Mouse (Mus musculus) kidney, embryonic 15.5 days (tissue): ENCODE results near the gene Babam1. TPM values are rescaled to one million over a fixed set of nuclear protein-coding genes. Genes with fewer than 3 reads are reported as not detected.

ENCODE experiments used
- ATAC-seq: fragments of 200-750 bp; cut with Nextera tagmentation; replicated peaks from 2 replicates; pipeline ENCODE4 v1.8.0; 2017; ENCODE audit warnings: moderate TSS enrichment; ENCODE audit not compliant: low FRiP score
- H3K27ac ChIP-seq: fragments of 300-500 bp; sonication (generic); 2 replicates; pipeline ENCODE4 v1.5.1; 2015; ENCODE audit warnings: mild to moderate bottlenecking, inconsistent platforms
- H3K27me3 ChIP-seq: fragments of 300-500 bp; sonication (generic); 2 replicates; pipeline ENCODE4 v1.6.1; 2015; ENCODE audit warnings: inconsistent platforms
- H3K36me3 ChIP-seq: fragments of 300-500 bp; sonication (generic); 2 replicates; pipeline ENCODE4 v1.6.1; 2015; ENCODE audit warnings: inconsistent platforms
- H3K4me1 ChIP-seq: fragments of 300-500 bp; sonication (generic); 2 replicates; pipeline ENCODE4 v1.6.1; 2015; ENCODE audit warnings: inconsistent platforms
- H3K4me2 ChIP-seq: fragments of 300-500 bp; sonication (generic); 2 replicates; pipeline ENCODE4 v1.6.1; 2015; ENCODE audit warnings: moderate library complexity, mild to moderate bottlenecking, inconsistent platforms
- H3K4me3 ChIP-seq: fragments of 300-500 bp; sonication (generic); replicated peaks from 2 replicates; pipeline ENCODE4 v1.5.1; 2015; ENCODE audit warnings: mild to moderate bottlenecking, inconsistent platforms
- H3K9ac ChIP-seq: fragments of 300-500 bp; sonication (generic); 2 replicates; pipeline ENCODE4 v1.6.1; 2015; ENCODE audit warnings: mild to moderate bottlenecking, inconsistent platforms
- H3K9me3 ChIP-seq: fragments of 300-500 bp; sonication (generic); replicated peaks from 2 replicates; pipeline ENCODE4 v1.6.1; 2016; ENCODE audit warnings: inconsistent platforms
- WGBS: fragments of 180-500 bp; shearing (Covaris S2); methylation state at CpG from one replicate; pipeline ENCODE4 v1.1.7; 2015; ENCODE audit warnings: mixed read lengths; 5-methylcytosine and 5-hydroxymethylcytosine counted together
- polyA plus RNA-seq: library from polyadenylated mRNA; unstranded; fragments of >200 nt; fragmentation: Nextera tagmentation; extraction: Ambion mirVana; gene quantifications from 2 replicates; pipeline ENCODE4 v1.2.1, GENCODE M21; 2015

The Babam1 gene
- 117 and 118 TPM in 2 replicates for polyA plus RNA-seq

DNA sequence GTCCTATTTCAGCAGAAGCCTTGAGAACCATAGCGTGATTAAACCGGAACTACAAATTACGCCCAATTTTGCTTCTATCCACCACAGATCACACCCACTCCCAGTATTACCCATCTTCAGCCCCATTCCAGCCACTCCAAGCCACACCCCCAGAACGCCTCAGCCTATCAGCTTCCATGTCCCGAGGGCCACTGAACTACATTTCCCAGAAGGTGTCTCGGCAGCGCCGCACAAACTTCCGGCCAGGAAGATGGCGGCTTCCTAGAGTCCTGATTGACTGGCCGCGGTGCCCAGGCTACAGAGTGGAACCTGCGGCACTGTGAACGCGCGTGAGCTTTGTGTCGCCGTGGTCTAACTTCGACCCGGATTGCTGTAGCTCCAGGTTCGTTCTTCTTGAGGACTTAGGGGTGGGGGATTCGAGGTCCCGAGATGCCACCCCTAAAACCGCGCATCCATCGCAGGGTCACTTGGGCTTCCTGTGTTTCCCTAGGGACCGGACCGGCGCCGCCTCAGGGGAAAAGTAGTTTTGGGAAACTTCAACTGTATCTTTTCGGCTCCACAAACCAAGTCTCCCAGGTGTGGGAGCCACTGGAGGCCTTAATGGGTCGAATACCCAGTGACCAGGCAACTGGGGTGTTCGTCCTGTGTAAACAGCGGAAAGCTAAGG is at the start of gene Babam1:
Gene Babam1, plus strand, starts transcription at position 223 of the 667 bp plus-strand sequence.
- peaks cover 25% of the 10 kb centered on the region for H3K4me1 ChIP-seq
- H3K4me2 ChIP-seq: peak within 1 kb of the TSS; percentile 78
- H3K27me3 ChIP-seq: no peaks in the 10 kb centered on the region
- under 1% methylated on average over 34 of the region's 34 CpGs for whole genome bisulfite sequencing
- peaks cover 29% of the 10 kb centered on the region for H3K36me3 ChIP-seq
- H3K9me3 ChIP-seq: no peaks in the 10 kb centered on the region
- peak; percentile 96 for ATAC-seq
- H3K27ac ChIP-seq: peak within 1 kb of the TSS; percentile 84
- peak within 1 kb of the TSS; percentile 74 for H3K9ac ChIP-seq
- H3K4me3 ChIP-seq: peak within 1 kb of the TSS; percentile 67

DNA sequence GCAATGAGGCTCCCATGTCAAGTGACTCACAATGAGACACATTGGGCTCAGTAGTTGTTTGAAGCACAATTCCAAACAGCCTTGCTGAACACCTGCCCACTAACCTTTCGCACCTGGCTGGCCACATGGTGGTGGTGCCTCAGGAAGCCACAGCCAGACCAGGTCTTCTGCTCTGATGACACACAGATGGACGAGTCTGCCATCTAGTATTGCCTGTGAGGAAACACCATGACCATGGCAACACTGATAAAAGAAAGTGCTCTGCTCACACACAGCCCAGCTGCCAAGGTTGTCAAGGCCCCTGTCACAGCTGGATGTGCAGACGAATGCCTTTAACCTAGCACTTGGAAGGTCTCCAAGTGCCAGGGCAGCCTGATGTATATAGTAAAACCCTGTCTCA is 45.5 kb upstream of the Babam1 start:
- Histone ChIP-seq H3K36me3 (peaks cover 97% of the 10 kb centered on the region), H3K4me2 (no peak overlapping the region), H3K4me1 (no peaks in the 10 kb centered on the region), H3K9me3 (no peaks in the 10 kb centered on the region), H3K27me3 (no peaks in the 10 kb centered on the region), H3K9ac (no peak overlapping the region), H3K27ac (no peak overlapping the region), H3K4me3 (no peak overlapping the region)
- ATAC-seq: no peak
- WGBS: 70% methylated on average over 3 of the region's 3 CpGs

- H3K27me3 ChIP-seq: no peaks in the 10 kb centered on the region
These were observed 45.1 kb upstream of the Babam1 start for GRCm38 (mm10) chr8:71351520-71351919.

DNA sequence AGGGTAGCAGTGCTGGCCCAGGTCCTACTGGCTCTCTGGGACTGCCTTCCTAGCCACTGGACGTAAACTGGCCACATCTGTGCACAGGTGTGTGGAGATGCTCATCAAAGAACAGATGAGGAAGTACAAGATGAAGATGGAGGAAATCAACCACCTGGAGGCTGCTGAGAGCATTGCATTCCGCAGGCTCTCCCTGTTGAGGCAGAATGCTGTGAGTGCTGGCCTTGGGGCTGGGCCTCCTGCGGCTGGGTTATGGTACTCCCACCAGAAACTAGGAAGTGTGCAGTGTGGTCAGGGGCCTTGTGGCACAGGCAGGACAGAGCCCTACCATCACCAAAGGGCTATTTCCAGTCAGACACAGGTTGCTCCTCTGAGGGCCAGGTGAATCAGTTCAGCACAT is 38.6 kb upstream of the Babam1 start:
- no peak for ATAC-seq
- no peak overlapping the region for H3K4me2 ChIP-seq
- peaks cover 83% of the 10 kb centered on the region for H3K36me3 ChIP-seq
- H3K9ac ChIP-seq: no peak overlapping the region
- H3K27me3 ChIP-seq: no peaks in the 10 kb centered on the region
- no peaks in the 10 kb centered on the region for H3K4me1 ChIP-seq
- no peaks in the 10 kb centered on the region for H3K9me3 ChIP-seq
- WGBS: 81% methylated on average over 3 of the region's 3 CpGs
- no peak overlapping the region for H3K27ac ChIP-seq
- H3K4me3 ChIP-seq: no peak overlapping the region

More at GRCm38 (mm10) chr8:71351520-71351919, 45.1 kb upstream of the Babam1 start:
- Histone ChIP-seq H3K4me2 (no peak overlapping the region), H3K4me3 (no peak overlapping the region), H3K27ac (no peak overlapping the region), H3K4me1 (no peaks in the 10 kb centered on the region), H3K9ac (no peak overlapping the region), H3K9me3 (no peaks in the 10 kb centered on the region), H3K36me3 (peaks cover 97% of the 10 kb centered on the region)
- WGBS: 97% methylated on average over 1 of the region's 1 CpGs
- ATAC-seq: no peak

DNA sequence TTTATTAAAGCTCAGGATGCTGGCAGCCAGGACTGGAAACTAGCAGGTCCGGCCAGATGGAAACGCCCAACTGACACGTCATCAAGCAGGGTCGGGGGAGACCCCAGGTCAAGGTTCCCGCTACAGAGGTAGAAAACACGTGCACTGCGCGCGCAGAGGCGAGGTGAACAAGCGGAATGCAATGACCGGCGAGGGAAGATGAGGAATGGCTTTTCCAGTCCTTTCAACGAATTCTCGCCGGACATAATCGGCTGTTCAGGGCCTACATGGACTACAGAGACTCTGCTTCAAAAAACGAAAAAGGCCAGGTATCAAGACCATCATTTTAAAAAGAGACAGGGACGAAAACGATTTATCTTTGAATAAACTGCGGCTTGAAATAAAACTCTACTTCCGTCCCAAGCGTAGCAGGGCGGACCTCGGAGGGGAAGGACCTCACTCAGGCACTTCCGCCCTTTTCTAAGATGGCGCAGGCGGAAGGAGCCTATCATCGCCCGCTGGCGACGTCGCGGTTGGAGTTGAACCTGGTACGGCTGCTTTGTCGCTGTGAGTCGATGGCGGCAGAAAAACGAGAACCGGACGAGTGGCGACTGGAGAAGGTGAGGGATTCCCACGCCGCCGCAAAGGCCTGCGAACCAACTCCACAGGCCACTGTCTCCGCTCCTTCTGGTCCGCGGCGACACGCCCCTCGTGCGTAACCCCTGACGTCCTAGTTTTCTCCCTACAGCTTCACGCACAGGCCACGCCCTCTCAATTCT is 29.7 kb upstream of the Babam1 start, which contains the start of gene Use1:
Gene Use1, plus strand, starts transcription at position 78 of the 758 bp plus-strand sequence.
- H3K27ac ChIP-seq: peak within 1 kb of the TSS; percentile 95
- H3K9me3 ChIP-seq: no peaks in the 10 kb centered on the region
- ATAC-seq: peak; percentile 85
- H3K4me2 ChIP-seq: peak within 1 kb of the TSS; percentile 84
- WGBS: under 1% methylated on average over 56 of the region's 56 CpGs
- peak within 1 kb of the TSS; percentile 65 for H3K9ac ChIP-seq
- peaks cover 29% of the 10 kb centered on the region for H3K4me1 ChIP-seq
- H3K4me3 ChIP-seq: peak within 1 kb of the TSS; percentile 71
- peaks cover 18% of the 10 kb centered on the region for H3K36me3 ChIP-seq
- no peaks in the 10 kb centered on the region for H3K27me3 ChIP-seq

GRCm38 (mm10) chr8:71367529-71368176 is 29.0 kb upstream of the Babam1 start:
- Histone ChIP-seq H3K9me3 (no peaks in the 10 kb centered on the region), H3K36me3 (peaks cover 24% of the 10 kb centered on the region), H3K4me3 (peak overlapping the region; percentile 71), H3K4me1 (peaks cover 31% of the 10 kb centered on the region), H3K27ac (peak overlapping the region; percentile 95), H3K4me2 (peak overlapping the region; percentile 84), H3K9ac (peak overlapping the region; percentile 65), H3K27me3 (no peaks in the 10 kb centered on the region)
- 44% methylated on average over 17 of the region's 17 CpGs for WGBS
- no peak; the same call in 1 of the 2 replicates for ATAC-seq

DNA sequence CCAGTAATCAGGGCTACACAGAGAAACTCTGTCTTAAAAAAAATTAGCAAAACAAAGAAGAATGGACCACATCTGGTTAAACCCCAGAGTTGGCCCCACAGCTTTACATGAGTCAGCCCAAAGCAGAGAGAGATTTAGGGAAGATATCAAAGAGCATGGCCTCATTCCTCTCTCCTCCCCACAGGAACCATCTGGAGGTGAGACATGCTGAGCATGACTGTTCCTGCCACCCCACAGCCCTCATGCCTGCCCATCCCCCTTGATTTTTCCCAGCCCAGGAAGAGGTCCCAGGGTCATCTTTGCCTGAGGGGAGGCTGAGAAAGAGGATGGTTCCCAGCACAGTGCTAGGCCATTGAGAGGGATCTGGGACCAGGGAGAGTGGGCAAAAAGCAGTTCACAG is 28.3 kb upstream of the Babam1 start:
- H3K36me3 ChIP-seq: peaks cover 31% of the 10 kb centered on the region
- peaks cover 31% of the 10 kb centered on the region for H3K4me1 ChIP-seq
- no peak overlapping the region for H3K9ac ChIP-seq
- peak overlapping the region; percentile 84 for H3K4me2 ChIP-seq
- H3K27ac ChIP-seq: peak overlapping the region; percentile 95; the same call in 1 of the 2 replicates
- H3K27me3 ChIP-seq: no peaks in the 10 kb centered on the region
- no peak for ATAC-seq
- H3K9me3 ChIP-seq: no peaks in the 10 kb centered on the region
- H3K4me3 ChIP-seq: peak overlapping the region; percentile 71

DNA sequence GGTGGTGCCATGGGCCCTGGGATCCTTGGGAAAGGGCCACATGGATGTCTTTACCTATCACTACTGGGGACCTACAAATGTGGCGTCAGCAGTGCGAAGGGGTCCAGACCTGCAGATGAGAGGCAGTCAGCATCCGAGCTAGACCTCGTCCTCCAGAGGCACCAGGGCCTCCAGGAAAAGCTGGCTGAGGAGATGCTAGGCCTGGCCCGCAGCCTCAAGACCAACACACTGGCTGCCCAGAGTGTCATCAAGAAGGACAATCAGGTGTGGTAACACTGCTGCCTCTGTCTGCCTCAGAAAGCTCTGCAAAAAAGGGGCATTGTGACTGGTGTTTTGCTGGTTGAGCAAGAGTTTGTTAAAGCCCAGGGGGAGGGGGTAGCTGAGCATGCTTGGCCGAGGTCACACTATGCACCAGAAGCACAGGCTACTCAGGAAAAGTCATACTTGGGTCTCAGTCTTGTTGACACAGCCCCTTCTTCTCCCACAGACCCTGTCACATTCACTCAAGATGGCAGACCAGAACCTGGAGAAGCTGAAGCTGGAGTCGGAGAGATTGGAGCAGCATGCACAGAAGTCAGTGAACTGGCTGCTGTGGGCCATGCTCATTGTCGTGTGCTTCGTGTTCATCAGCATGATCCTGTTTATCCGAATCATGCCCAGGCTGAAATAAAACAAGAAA is 27.5 kb upstream of the Babam1 start:
- H3K27me3 ChIP-seq: no peaks in the 10 kb centered on the region
- H3K36me3 ChIP-seq: peaks cover 39% of the 10 kb centered on the region
- no peaks in the 10 kb centered on the region for H3K9me3 ChIP-seq
- no peak overlapping the region for H3K27ac ChIP-seq
- H3K4me1 ChIP-seq: peaks cover 31% of the 10 kb centered on the region
- H3K4me2 ChIP-seq: no peak overlapping the region
- no peak for ATAC-seq
- no peak overlapping the region for H3K9ac ChIP-seq
- H3K4me3 ChIP-seq: no peak overlapping the region
- WGBS: 94% methylated on average over 10 of the region's 10 CpGs

DNA sequence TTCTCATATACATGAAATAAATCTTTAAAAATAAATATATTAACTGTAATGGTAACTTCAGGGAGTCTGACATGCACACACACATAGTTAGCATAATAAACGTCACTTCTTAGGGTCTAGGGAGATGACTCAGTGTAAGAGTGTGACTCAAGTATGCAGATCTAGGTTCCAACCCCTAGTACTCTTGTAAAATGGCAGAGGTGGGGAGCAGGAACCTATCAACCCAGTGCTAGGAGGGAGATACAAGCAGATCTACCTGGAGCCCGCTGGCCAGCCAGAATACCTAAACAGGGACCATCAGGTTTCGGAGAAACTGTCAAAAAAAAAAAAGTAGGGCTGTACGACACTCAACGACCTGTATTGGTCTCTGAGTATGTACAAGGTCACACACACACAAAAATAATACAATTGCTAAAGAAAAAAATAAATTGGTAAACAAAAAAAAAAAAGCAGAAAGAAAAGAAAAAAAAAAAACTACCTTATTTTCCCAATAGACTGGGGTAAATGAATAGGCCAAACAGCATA is 25.9 kb upstream of the Babam1 start:
- WGBS: 18% methylated on average over 5 of the region's 5 CpGs
- H3K9ac ChIP-seq: 0 out of 2 replicates have a peak overlapping the region, but pooled peaks have one; percentile 22
- peaks cover 46% of the 10 kb centered on the region for H3K4me1 ChIP-seq

GRCm38 (mm10) chr8:71371236-71371848 is 25.3 kb upstream of the Babam1 start, which contains the start of gene Ocel1:
TSS of gene Ocel1 (plus strand) at chr8:71371298.
- Histone ChIP-seq H3K27ac (peak within 1 kb of the TSS; percentile 90), H3K4me3 (peak within 1 kb of the TSS; percentile 64), H3K36me3 (peaks cover 61% of the 10 kb centered on the region), H3K4me1 (peaks cover 48% of the 10 kb centered on the region), H3K9me3 (no peaks in the 10 kb centered on the region), H3K27me3 (no peaks in the 10 kb centered on the region), H3K9ac (0 out of 2 replicates have a peak within 1 kb of the TSS, but pooled peaks have one; percentile 42), H3K4me2 (peak within 1 kb of the TSS; percentile 64)
- WGBS: 1% methylated on average over 68 of the region's 68 CpGs
- peak; percentile 84 for ATAC-seq

More for the DNA sequence above, 25.9 kb upstream of the Babam1 start:
- Histone ChIP-seq H3K27me3 (no peaks in the 10 kb centered on the region), H3K36me3 (peaks cover 55% of the 10 kb centered on the region), H3K27ac (peak overlapping the region; percentile 90), H3K4me3 (peak overlapping the region; percentile 64), H3K4me2 (peak overlapping the region; percentile 64), H3K9me3 (no peaks in the 10 kb centered on the region)
- ATAC-seq: no peak

GRCm38 (mm10) chr8:71372427-71372826 is 24.2 kb upstream of the Babam1 start:
- H3K4me2 ChIP-seq: no peak overlapping the region
- 86% methylated on average over 12 of the region's 12 CpGs for WGBS
- H3K4me1 ChIP-seq: peaks cover 57% of the 10 kb centered on the region
- H3K27ac ChIP-seq: 0 out of 2 replicates have a peak overlapping the region, but pooled peaks have one; percentile 90
- H3K4me3 ChIP-seq: no peak overlapping the region
- H3K27me3 ChIP-seq: no peaks in the 10 kb centered on the region
- no peak overlapping the region for H3K9ac ChIP-seq
- no peaks in the 10 kb centered on the region for H3K9me3 ChIP-seq
- ATAC-seq: no peak
- peaks cover 72% of the 10 kb centered on the region for H3K36me3 ChIP-seq
